Mouse (Mus musculus) central nervous system, embryonic 11.5 days (tissue): ENCODE measurements around the gene Gm13102. TPM values are rescaled to one million over a fixed set of nuclear protein-coding genes. Genes with fewer than 3 reads are reported as not detected.

Source experiments
- polyA plus RNA-seq: library from polyadenylated mRNA; depleted of rRNA; stranded (reverse); fragments of >200 nt; gene quantifications from 2 replicates; pipeline ENCODE4 v1.2.3, GENCODE M21; 2012; rRNA removed

The Gm13102 gene
- polyA plus RNA-seq = not detected in 2 replicates

DNA sequence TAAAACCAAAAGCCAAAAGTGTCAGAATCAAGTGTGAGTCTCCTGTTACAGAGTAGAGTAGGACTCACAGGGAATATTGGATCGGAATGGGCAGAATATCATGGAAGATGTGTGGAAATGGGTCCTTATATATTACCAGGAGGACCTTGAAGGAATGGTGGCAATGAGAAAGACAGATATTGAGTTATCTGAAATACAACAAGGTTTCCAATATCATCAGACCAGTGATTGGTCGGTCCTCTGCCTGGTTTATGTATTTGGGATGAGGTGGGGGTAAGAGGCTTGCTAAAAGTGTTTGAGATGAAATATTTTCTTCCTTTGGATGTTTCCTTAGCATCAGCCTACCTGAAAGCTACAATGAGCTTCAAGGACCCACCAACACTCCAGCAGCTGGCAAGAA, at the start of gene Gm13102:
Gene Gm13102 (plus strand): TSS at position 301 of the 400 bp plus-strand sequence.

DNA sequence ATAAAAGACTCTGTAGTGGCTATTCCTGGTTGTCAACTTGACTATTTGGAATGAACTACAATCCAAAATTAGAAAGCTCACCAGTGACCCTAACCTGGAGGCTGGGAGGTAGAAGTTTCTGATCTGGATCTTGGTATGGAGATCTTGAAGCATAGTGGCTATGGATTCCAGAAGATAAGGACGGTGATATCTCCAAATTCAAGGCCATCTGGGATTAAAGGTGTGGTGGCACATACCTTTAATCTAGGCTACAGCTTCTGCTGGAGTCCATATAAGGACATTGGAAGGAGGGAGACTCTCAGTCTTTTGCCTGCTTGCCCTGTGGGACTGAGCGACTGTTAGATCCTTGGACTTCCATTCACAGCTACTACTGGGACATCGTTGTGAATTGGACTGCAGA, 47.4 kb upstream of the Gm13102 start, which contains the start of gene Pramel4:
Gene Pramel4 (plus strand): TSS at position 301 of the 400 bp plus-strand sequence.

Other genes with a start within 250 kb of the Gm13102 start
- not detected in 2 replicates for gene Pramef6, start 206.1 kb upstream of the Gm13102 start, polyA plus RNA-seq
- gene Pramef25, start 155.5 kb upstream of the Gm13102 start, polyA plus RNA-seq = not detected in 2 replicates
- gene Gm13101, start 139.5 kb upstream of the Gm13102 start, polyA plus RNA-seq = not detected in 2 replicates
- gene Pramef17, start 112.1 kb upstream of the Gm13102 start, polyA plus RNA-seq = not detected in 2 replicates
- not detected in 2 replicates for gene Pramel4, start 47.3 kb upstream of the Gm13102 start, polyA plus RNA-seq
- not detected in 2 replicates for gene Oog3, start 56.2 kb downstream of the Gm13102 start, polyA plus RNA-seq
- gene Oog2, start 84.2 kb downstream of the Gm13102 start, polyA plus RNA-seq = not detected in 2 replicates
- not detected in 2 replicates for gene C87977, start 106.8 kb downstream of the Gm13102 start, polyA plus RNA-seq
- gene Pramel5, start 174.0 kb downstream of the Gm13102 start, polyA plus RNA-seq = not detected in 2 replicates
- gene Gm13128, start 223.8 kb downstream of the Gm13102 start, polyA plus RNA-seq = not detected in 2 replicates